Mouse (Mus musculus) c-Kit-positive CD71-positive TER-119-negative erythroid progenitor cells, embryonic 14.5 days (primary cell): ENCODE measurements around the gene Gng4.
A peak's percentile ranks its signal among the peaks of the same experiment; 100 is the strongest.

Source experiments
- DNase-seq: peaks from one replicate; pipeline ENCODE4 v3.0.0-alpha.2; 2013; ENCODE audit warnings: low read depth

Gng4 gene

DNA sequence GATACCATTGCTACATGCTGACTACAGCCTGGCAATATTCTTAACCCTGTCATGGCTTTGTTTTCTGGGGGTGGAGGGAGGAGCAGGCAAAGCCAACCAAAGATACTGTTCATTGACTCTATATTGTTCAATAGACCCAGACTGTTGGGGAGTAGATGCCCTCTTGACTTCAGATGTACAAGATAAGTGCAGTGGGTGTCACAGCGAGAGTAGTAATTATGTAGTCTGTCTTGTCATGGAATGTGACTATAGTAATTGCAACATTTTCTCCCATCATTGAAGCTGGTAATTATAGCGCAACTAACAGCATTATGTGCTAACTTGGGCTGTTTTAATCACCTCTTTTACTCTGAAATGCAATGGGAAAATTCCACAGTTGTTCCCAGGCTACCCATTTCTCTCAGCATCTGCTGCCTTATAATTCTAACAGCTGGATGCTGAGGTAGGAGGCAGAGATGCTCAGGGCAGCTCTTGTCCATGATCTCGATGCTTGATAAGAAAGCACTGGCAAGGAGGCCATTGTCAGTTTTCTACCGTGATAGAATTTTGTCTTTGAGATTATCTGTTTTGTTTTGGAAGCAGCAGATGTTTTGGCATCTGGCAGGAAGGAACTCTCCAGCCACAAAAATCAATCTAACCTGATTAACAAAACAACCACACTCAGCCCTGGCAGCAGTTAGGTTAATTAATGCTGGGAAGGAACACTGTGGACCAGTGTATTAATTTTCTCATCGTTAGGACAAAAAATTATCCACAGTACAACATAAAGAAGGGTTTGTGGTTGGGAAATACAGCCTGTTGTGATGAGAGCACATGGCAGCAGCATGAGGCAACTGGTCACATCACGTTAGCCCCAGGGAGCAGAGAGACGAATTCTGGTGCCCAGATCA is 36.6 kb downstream of the Gng4 start:
- DNase-seq: no peak

DNA sequence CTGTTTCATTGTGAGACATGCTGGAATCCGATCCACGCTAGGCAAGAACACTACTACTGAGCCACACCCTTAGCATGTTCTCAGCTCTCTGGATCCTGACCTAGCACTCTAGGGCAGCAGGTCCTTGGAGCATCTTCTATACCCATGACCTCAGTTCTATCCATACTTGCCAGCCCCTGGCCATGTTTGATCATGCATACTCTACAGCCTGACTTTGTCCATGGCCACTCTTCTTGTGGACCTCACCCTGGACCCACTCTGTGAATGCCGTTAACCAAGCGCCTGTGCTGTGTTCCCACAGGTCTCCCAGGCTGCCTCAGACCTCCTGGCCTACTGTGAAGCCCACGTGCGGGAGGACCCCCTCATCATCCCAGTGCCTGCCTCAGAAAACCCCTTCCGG is 41.1 kb downstream of the Gng4 start:
- DNase-seq: no peak

DNA sequence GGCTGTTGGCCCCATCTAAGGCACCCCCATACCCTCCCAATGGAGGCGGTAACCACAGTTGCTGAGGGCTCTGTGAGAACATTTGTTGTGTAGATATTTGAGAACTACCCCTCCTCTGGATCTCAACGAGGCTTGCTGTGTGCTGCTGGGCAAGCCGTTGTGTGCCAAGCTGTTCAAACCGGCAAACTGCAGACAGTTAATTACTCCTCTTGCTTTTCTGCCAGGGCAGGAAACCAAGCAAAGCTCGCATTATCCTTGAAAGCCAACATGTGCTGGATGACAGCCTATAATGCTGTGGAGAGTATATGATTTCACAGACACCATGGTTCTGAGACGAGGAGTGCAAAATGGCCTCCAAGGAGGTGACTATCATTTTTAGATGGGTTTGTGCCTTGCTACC is 42.7 kb downstream of the Gng4 start:
- DNase-seq: no peak

DNA sequence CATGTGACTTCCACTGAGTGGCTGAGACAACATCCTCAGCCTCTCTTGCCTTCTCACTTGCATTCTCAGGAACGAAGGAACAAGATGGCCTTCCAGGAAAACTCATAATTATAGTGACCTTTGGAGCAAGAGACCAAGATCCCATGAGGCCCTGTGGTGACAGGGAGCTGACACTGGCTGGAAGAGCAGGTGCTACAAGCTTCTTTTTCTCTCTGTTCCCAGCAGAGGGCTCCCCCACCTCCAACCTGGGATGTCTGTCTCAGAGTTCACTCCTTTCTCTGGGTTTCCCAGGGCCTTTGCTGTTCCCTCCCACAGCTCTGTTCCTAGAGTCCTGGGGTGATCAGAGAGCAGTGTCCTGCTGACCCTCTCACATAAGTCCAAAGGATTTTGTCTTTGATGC is 44.3 kb downstream of the Gng4 start:
- no peak for DNase-seq

DNA sequence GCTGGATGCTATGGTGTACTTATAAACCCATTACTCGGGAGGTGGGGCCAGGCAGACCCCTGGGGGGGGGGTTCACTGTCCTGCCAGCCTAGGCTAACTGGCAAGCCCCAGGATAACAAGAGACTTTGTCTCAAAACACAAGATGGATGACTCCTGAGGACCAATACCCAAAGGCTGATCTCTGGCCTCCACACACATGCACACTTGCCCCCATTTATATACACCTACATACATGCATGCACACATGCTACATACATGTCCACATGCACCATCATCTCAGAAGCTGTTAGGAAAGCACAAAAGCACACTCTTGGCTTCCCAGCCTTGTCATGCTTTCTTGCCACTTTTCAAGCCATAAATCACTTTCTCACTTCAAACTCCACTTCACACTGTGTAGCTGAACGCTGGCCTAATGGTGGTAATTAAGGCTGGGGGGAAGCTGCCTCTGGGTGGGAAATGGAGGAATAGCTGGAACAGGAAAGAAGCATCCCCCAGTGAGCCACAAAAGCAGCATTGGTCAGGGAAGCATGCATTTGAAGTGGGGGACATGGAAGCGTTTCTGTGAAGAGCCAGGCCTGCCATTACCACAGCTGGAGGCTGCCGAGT is 46.7 kb downstream of the Gng4 start:
- DNase-seq: no peak

DNA sequence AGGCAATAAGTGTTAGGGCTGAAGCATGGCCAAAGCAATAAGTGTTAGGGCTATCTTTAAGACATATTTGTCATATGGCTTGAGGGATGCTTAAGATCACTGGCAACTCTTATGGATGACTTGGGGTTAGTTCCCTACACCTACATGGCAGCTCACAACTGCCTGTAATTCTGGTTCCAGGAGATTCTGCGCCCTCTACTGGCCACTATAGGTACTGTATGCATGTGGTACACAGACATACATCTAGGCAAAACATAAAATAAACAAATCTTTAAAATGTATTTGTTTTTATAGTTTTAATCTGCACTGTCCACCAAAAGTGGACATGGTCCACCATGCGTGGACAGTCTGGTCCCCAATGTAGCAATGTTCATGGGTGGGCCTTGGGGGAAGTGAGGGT is 51.3 kb downstream of the Gng4 start:
- DNase-seq: peak; percentile 30

DNA sequence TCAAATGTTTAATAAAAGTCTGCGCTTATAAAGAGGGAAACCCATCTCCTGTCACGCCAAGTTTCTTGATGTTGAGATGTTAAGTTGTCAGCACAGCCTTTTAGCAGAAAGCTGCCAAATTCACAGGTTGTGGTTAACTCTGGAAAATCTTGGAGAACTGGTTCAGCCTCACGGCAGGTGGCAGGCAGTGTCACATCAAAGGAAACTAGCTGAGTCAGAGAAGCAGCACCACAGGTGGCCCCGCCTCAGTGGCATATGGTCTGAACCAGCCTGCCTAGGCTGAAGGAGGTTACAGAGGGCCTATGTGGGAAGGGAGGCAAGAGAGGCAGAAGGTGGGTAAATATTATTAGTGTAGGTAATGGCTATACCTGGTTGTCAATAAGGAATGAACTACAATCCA is 61.2 kb downstream of the Gng4 start:
- no peak for DNase-seq

DNA sequence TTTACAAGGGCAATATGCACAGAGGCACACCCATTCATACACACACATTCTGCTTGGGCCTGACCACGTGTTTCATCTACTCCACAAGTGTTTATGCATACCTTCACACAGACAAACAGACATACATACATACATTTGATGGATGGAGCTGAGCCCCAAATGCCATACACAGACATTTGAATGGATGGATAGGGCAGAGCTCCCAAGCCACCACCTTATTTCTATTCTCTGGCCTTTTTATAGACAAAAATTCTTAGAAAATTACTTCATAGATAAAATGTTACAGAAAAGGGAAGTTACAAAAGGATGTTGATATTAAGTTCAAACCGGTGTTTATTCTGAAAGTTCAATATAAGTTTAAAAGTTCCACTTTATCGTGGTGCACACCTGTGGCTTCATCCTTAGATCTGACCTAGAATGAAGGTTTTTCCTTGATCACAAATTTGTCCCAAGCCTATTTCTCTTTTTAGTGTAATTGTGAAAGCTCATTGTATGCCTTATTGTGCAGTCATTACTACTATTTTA is 63.3 kb downstream of the Gng4 start:
- DNase-seq: no peak

DNA sequence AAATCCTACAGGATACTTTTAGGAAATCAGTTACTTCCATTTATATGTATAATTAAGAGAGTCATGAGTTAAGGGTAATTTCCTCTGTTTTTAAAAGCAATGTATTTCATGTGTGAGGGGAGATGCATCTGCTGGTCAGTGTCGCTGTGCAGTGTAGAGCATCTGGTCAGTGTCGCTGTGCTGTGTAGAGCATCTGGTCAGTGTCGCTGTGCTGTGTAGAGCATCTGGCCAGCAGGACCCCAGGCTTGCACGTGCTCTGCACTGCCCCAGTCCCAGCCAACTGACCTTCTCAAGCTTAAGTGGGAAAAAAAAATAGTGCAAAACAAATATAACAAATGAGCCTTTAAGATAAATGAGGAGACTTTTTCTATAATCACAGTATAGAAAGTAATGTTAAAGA is 73.3 kb downstream of the Gng4 start:
- DNase-seq: no peak

DNA sequence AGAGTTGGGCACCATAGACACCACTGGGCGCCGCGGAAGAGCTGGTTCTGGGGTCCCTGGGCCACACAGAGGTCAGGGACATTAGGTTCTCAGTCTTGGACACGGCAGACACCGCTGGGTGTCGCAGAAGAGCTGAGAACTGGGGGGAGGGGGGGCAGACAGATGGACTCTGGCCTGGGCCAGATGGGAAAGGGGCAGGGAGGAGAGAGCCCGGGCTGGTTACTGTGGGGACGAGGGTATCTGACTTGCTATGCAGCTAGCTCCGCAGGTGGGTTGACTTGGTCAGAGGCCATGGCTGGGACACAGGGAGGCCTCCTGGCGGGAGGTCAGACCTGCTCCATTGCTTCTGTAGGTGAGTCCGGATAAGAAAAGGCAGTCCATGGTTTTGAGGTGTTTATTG is 78.5 kb downstream of the Gng4 start:
- DNase-seq: no peak

DNA sequence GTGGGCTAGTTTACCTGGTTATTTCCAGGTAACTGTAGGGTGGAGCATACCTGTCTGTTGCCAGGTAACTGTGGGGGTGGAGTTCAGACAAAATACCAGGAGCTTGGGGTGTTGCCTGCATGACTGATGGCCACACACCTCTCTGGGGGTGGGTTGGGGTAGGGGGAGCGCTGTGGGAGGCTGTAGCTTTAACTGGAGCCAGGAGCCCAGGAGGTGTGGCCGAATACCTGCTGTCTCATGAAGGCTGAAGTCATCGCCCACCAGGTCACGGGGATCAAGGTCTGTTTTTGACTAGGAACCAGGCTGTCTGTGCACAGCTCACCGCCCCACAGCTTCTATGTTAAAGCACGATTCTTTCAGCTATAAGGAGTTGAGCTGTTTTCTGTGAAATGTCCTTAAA is 79.1 kb downstream of the Gng4 start:
- DNase-seq: no peak

DNA sequence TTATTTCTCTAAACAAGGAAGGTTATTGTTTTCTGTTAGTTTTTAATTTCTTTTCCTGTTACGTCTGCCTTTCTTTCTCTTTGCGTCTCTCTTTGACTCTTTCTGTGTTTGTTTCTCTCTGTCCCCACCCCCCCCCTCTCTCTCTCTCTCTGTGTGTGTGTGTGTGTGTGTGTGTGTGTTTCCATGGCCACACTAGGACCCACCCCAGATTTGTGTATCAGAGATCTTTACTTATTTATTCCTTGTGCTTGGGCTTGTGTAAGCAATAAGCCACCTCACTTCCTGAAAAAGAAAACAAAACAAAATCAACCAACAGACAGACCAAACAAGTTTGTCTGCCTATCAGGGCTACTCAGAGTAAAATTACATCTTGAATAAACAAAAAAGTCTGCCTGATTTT is 82.5 kb downstream of the Gng4 start:
- no peak for DNase-seq

DNA sequence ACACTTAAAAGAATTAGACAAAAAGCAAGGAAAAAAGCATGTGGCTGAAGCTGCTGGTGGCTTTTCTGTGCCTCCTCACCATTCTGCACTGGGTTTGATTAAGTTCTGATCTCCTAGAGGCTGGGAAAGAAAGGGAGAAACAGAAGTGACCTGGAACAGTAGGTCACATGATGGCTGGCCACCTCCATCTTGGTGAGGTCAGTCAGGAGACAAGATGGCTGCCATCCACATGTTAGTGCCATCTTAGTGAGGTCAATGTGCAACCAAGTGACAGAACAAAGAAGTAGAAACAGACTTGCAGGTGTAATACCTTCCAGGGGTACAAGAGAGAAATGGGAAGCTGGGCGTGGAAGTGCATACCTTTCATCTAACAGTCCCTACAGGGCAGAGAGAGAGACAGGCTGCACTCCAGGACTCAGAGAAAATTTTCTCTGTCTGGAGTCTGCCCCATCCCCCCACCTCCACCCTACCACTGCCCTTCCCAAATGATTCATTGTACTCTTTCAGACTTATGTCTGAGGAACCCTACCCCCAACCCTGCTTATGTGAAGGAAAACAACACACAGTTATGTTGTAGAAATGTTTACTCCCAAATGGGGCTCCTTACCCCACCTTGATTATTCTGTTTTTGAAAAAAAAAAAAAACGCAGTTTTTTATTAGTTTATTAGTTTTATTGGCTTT is 83.4 kb downstream of the Gng4 start:
- DNase-seq: no peak

DNA sequence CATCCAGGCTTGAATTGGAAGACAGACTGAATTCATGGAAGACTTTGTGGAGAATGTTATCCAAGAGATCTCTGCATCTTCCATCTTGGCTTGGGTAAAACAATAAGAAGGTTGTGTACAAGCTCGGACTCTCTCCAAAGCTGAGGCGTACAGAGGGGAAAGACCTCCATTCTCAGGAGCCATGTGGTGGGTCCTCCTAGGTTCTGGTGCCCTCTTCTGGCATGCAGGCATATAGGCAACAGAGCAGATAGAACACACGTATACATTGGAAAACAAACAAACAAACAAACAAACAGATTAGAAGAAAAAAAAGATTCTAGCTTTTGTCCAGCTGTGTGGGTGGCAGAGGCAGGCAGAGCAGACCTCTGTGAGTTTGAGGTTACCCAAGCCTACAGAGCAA is 84.1 kb downstream of the Gng4 start:
- DNase-seq: no peak
